Mouse (Mus musculus): ENCODE data around the gene Rap1gap2. TPM values are rescaled to one million over a fixed set of nuclear protein-coding genes. Genes with fewer than 3 reads are reported as not detected.

Rap1gap2 gene
- polyA plus RNA-seq, 1 experiment from 2014 or later = 0.75 TPM

- no peak for ATAC-seq
- no peaks in the 10 kb centered on the region for H3K9me3 ChIP-seq (ENCODE audit: low read length)
Measured at GRCm38 (mm10) chr11:74385674-74386073, 225.0 kb downstream of the Rap1gap2 start.

GRCm38 (mm10) chr11:74379166-74379873, 231.4 kb downstream of the Rap1gap2 start:
- ATAC-seq (no peak), DNase-seq (peak; percentile 11)
- Histone ChIP-seq H3K4me2 (ENCODE audit: low read depth, low read length) (no peak overlapping the region), H3K27ac (ENCODE audit: low read depth) (no peak overlapping the region), H3K4me3 (ENCODE audit: low read depth, low read length) (no peak overlapping the region), H3K9ac (replicated peaks) (no peak overlapping the region), H3K27me3 (ENCODE audit: insufficient read depth, low read length) (no peaks in the 10 kb centered on the region), H3K9me3 (ENCODE audit: low read length) (no peaks in the 10 kb centered on the region), H3K4me1 (ENCODE audit: insufficient read depth) (no peaks in the 10 kb centered on the region), H3K36me3 (replicated peaks; ENCODE audit: insufficient read depth, low read length) (no peaks in the 10 kb centered on the region)
- no peak for TF ChIP-seq EP300 (IDR thresholded peaks at IDR 0.05; ENCODE audit: low read depth)
- no peak for TF ChIP-seq CTCF (IDR thresholded peaks at IDR 0.05; ENCODE audit: low read depth)
- 48% methylated on average over 4 of the region's 4 CpGs for WGBS (ENCODE audit: insufficient replicate concordance)

More at GRCm38 (mm10) chr11:74385674-74386073, 225.0 kb downstream of the Rap1gap2 start:
- Histone ChIP-seq H3K36me3 (replicated peaks; ENCODE audit: insufficient read depth, low read length) (no peaks in the 10 kb centered on the region), H3K4me2 (ENCODE audit: low read depth, low read length) (no peak overlapping the region), H3K27me3 (ENCODE audit: insufficient read depth, low read length) (no peaks in the 10 kb centered on the region), H3K9ac (replicated peaks) (no peak overlapping the region), H3K4me3 (ENCODE audit: low read depth, low read length) (no peak overlapping the region), H3K4me1 (ENCODE audit: insufficient read depth) (0 out of 2 replicates have a peak, but pooled peaks cover 3% of the 10 kb centered on the region), H3K27ac (ENCODE audit: low read depth) (no peak overlapping the region)
- TF ChIP-seq EP300 (IDR thresholded peaks at IDR 0.05; ENCODE audit: low read depth) (no peak), CTCF (IDR thresholded peaks at IDR 0.05; ENCODE audit: low read depth) (no peak)
- 66% methylated on average over 9 of the region's 9 CpGs for WGBS (ENCODE audit: insufficient replicate concordance)
- no peak for DNase-seq

DNA sequence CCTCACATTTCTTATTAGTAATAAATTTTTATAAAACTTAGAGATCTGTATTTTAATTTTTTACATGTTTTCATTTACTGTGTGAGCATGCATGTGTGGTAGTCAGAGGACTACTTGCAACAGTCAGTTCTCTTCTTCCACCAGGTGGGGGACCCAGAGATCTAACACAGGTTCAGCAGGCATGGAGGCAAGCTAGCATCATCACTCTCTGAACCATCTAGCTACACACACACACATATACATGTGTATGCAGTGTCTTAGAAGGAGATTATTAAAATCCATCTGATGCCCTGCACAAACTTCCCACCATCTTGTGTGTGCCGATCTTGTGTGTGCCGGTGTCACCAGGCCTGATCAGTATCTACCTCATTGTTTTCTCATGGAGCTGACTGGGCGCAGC, 233.9 kb downstream of the Rap1gap2 start:
- no peaks in the 10 kb centered on the region for H3K4me1 ChIP-seq (ENCODE audit: insufficient read depth)
- H3K9me3 ChIP-seq (ENCODE audit: low read length) = no peaks in the 10 kb centered on the region
- no peak for ATAC-seq
- H3K27me3 ChIP-seq (ENCODE audit: insufficient read depth, low read length) = no peaks in the 10 kb centered on the region
- H3K36me3 ChIP-seq (replicated peaks; ENCODE audit: insufficient read depth, low read length) = no peaks in the 10 kb centered on the region
- no peak overlapping the region for H3K9ac ChIP-seq (replicated peaks)
- no peak overlapping the region for H3K27ac ChIP-seq (ENCODE audit: low read depth)
- H3K4me2 ChIP-seq (ENCODE audit: low read depth, low read length) = no peak overlapping the region
- TF ChIP-seq CTCF (IDR thresholded peaks at IDR 0.05; ENCODE audit: low read depth) (peak; percentile 78), EP300 (IDR thresholded peaks at IDR 0.05; ENCODE audit: low read depth) (no peak)
- peak; percentile 49 for DNase-seq
- WGBS (ENCODE audit: insufficient replicate concordance) = 82% methylated on average over 3 of the region's 3 CpGs
- no peak overlapping the region for H3K4me3 ChIP-seq (ENCODE audit: low read depth, low read length)

DNA sequence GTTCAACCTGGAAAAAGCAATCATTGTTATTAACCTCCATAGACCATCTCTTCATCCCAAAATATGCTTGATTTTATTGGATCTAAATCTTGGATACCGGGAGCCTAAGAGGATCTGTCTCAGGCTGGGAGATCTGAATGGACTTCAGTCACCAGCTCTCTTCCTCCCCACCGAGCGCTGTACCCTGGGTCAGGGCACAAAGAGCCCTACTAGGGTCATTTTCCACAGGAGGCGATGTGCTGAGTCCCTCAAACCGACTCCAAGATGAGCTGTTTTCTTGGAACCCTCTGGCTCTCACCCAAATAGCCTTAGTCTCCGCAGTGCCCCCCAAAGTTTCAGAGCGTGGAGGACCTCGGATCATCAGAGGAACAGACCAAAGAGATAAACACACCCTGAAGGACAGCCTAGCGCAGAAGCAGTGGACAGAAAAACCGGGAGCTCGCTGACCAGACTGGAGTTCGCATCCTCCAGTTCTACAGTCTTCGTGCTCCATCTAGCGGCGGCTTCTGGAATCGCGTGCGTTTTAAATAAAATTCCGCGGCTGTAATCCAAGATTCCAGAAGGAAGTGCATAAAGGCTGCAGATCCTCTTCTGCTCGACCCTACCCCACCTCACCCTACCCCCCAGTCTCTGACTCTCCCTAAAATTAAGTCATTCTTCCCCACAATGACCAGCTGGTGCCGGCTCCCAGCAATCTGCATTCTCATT, 239.2 kb downstream of the Rap1gap2 start:
- no peak for ATAC-seq
- H3K4me2 ChIP-seq (ENCODE audit: low read depth, low read length) = no peak overlapping the region
- no peak overlapping the region for H3K4me3 ChIP-seq (ENCODE audit: low read depth, low read length)
- no peaks in the 10 kb centered on the region for H3K4me1 ChIP-seq (ENCODE audit: insufficient read depth)
- peak; percentile 77 for DNase-seq
- 11% methylated on average over 22 of the region's 22 CpGs for WGBS (ENCODE audit: insufficient replicate concordance)
- H3K36me3 ChIP-seq (replicated peaks; ENCODE audit: insufficient read depth, low read length) = no peaks in the 10 kb centered on the region
- H3K9me3 ChIP-seq (ENCODE audit: low read length) = no peaks in the 10 kb centered on the region
- H3K9ac ChIP-seq (replicated peaks) = no peak overlapping the region
- TF ChIP-seq CTCF (IDR thresholded peaks at IDR 0.05; ENCODE audit: low read depth) = peak; percentile 84
- TF ChIP-seq EP300 (IDR thresholded peaks at IDR 0.05; ENCODE audit: low read depth) = no peak
- H3K27me3 ChIP-seq (ENCODE audit: insufficient read depth, low read length) = peaks cover 5% of the 10 kb centered on the region
- no peak overlapping the region for H3K27ac ChIP-seq (ENCODE audit: low read depth)

DNA sequence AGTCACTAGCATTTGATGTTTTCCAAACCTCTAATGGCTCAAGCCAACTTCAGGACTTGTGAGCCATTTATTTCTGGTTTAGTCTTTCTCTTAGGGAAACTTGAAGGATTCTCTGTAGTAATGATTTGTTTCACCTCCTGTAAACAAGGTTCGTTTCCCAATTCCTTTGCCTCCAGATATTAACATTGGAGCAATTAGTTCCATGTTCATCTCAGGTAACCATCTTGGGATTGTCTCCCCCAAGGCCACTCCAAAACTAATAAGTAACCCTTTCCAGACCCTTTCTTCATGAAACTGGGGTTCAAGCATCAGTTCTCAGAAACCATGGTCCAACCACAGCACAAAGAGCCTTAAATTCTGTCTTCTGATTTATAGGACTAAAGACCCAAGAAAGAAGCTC, 248.9 kb downstream of the Rap1gap2 start, which contains the start of gene Olfr412:
TSS of gene Olfr412 (plus strand) at position 301 of the 400 bp plus-strand sequence.
- H3K4me3 ChIP-seq (ENCODE audit: low read depth, low read length) = no peak within 1 kb of the TSS
- H3K27ac ChIP-seq (ENCODE audit: low read depth) = no peak within 1 kb of the TSS
- no peak within 1 kb of the TSS for H3K4me2 ChIP-seq (ENCODE audit: low read depth, low read length)
- no peak for ATAC-seq
- no peaks in the 10 kb centered on the region for H3K27me3 ChIP-seq (ENCODE audit: insufficient read depth, low read length)
- DNase-seq = no peak
- WGBS (ENCODE audit: insufficient replicate concordance) = 82% methylated on average over 1 of the region's 1 CpGs
- TF ChIP-seq EP300 (IDR thresholded peaks at IDR 0.05; ENCODE audit: low read depth) (no peak), CTCF (IDR thresholded peaks at IDR 0.05; ENCODE audit: low read depth) (no peak)
- H3K9ac ChIP-seq (replicated peaks) = no peak within 1 kb of the TSS
- H3K4me1 ChIP-seq (ENCODE audit: insufficient read depth) = no peaks in the 10 kb centered on the region
- H3K36me3 ChIP-seq (replicated peaks; ENCODE audit: insufficient read depth, low read length) = no peaks in the 10 kb centered on the region
- H3K9me3 ChIP-seq (ENCODE audit: low read length) = peaks cover 4% of the 10 kb centered on the region; the same call in 1 of the 2 replicates

DNA sequence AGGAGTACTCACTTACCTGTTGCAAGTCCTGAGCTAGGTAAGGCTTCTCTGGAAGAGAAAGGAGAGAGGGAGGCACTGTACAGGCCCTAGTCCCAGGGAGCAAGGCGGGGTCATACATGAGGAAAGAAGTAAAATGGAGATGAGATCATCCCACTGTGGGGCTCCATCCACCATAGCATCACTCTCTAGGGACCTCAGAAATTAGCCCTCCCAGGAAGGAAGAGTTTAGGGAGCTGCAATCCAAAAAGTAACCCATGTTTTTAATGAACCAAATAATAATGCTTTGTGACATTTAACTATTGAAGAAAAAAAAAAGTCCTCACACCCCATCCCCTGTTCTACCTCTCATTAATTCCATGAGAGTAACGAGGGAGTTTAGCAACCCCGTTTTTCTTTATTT, 258.2 kb downstream of the Rap1gap2 start, which contains the start of gene Olfr411:
TSS of gene Olfr411 (minus strand) at position 101 of the 400 bp plus-strand sequence.
- ATAC-seq (no peak), DNase-seq (no peak)
- Histone ChIP-seq H3K36me3 (replicated peaks; ENCODE audit: insufficient read depth, low read length) (no peaks in the 10 kb centered on the region), H3K9me3 (ENCODE audit: low read length) (peaks cover 4% of the 10 kb centered on the region; the same call in 1 of the 2 replicates), H3K9ac (replicated peaks) (no peak within 1 kb of the TSS), H3K4me1 (ENCODE audit: insufficient read depth) (no peaks in the 10 kb centered on the region), H3K4me3 (ENCODE audit: low read depth, low read length) (no peak within 1 kb of the TSS), H3K4me2 (ENCODE audit: low read depth, low read length) (no peak within 1 kb of the TSS), H3K27ac (ENCODE audit: low read depth) (no peak within 1 kb of the TSS), H3K27me3 (ENCODE audit: insufficient read depth, low read length) (no peaks in the 10 kb centered on the region)
- TF ChIP-seq EP300 (IDR thresholded peaks at IDR 0.05; ENCODE audit: low read depth) = no peak
- 66% methylated on average over 3 of the region's 3 CpGs for WGBS (ENCODE audit: insufficient replicate concordance)

Data from liver, postnatal 0 days (tissue).